Mouse (Mus musculus) adrenal gland, postnatal 0 days (tissue): ENCODE measurements around the gene Btbd35f9. TPM values are rescaled to one million over a fixed set of nuclear protein-coding genes. Genes with fewer than 3 reads are reported as not detected.

ENCODE experiments used
- polyA plus RNA-seq: library from polyadenylated mRNA; unstranded; fragments of >200 nt; fragmentation: Nextera tagmentation; extraction: Ambion mirVana; gene quantifications from 2 replicates; pipeline ENCODE4 v1.2.1, GENCODE M21; 2015

The Btbd35f9 gene
- polyA plus RNA-seq: not detected in 2 replicates

DNA sequence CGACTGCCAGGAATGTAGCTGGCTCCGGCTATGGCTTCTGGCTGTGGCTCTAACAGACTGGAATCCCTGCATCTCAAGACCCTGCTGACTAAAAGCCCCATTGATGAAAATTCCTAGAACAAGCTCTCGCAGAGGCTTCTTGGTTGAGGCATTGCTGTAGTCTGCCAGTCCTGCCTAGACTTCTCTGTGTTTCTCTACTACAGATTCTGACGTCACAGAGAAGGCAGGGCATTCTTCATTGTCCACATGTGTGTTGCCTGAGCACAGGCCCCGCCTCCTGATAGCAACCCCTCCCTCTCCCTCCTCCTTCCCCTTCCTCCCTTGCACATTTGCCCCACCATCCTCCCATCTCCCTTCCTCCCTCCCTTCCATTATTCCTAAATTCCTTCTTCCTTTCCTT, at the start of gene Btbd35f9:
Gene Btbd35f9, minus strand, starts transcription at position 101 of the 400 bp plus-strand sequence.

Other genes with a start within 250 kb of the Btbd35f9 start
- not detected in 2 replicates for gene Btbd35f6, start 205.0 kb downstream of the Btbd35f9 start, polyA plus RNA-seq
- not detected in 2 replicates for gene Gm21870, start 174.7 kb downstream of the Btbd35f9 start, polyA plus RNA-seq
- not detected in 2 replicates for gene Spin2g, start 77.2 kb upstream of the Btbd35f9 start, polyA plus RNA-seq